Mouse (Mus musculus) testis, postnatal 14 days (tissue): Measurements from ENCODE around the gene Acat2.
"Not testable (repeated sequence)": the region's sequence is repeated elsewhere in the genome, so short reads cannot be mapped to it uniquely, and the experiment has no call there.

Experiments used
- DNase-seq: peaks from one replicate; pipeline ENCODE4 v3.0.0; 2021; ENCODE audit warnings: low spot score

Gene Acat2

GRCm38 (mm10) chr17:12960331-12960873 lies at the start of gene Acat2:
Gene Acat2 (minus strand): TSS chr17:12960747.
- DNase-seq, result peak; percentile 93

DNA sequence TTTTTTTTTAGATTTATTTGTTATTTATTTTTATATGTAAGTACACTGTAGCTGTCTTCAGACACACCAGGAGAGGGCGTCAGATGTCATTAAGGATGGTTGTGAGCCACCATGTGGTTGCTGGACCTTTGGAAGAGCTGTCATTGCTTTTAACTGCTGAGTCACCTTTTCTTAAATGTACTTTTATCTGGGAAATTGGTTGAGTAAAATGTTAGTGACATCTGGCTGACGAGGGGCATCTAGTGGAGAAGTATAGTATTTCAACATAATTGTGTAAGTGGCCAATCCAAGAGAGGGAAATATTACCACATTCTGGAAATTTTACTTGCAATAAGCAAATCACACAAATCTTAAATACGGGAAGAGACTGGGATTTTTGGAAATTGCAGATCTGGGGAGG lies 49.3 kb upstream of the Acat2 start:
- DNase-seq, result no peak

GRCm38 (mm10) chr17:13008528-13008927 lies 48.0 kb upstream of the Acat2 start:
- no peak for DNase-seq

- peak; percentile 98 for DNase-seq
Measured at GRCm38 (mm10) chr17:13007730-13008425, 47.3 kb upstream of the Acat2 start.

DNA sequence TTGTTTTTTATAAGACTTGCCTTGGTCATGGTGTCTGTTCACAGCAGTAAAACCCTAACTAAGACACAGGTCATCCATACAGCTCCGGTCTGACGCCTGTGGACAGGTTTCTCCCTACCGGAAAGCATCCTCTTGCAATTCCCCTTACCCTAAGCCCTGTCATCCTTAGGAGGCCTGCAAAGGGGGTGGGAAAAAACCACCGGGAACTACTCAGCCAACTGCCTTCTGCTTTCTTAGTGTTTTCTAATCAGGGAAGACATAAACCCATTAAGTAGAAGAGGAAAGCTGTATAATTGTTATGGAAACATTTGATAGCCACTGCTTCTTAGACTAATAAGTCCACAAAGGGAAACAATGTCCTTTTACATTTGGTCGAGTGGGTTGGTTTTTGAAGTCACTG lies 46.4 kb upstream of the Acat2 start:
- DNase-seq, result no peak

DNA sequence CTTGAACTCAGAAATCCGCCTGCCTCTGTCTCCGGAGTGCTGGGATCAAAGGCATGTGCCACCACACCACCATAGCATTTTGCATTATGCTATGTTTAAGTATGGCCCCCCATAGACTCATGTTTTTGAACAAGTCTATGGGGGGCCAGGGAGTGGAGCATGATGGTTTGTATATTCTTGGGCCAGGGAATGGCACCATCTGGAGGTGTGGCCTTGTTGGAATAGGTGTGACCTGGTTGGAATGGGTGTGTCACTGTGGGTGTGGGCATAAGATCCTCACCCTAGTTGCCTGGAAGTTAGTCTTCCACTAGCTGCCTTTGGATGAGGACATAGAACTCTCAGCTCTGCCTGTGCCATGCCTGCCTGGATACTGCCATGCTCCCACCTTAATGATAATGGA lies 46.0 kb upstream of the Acat2 start, which contains the start of gene Sod2:
TSS of gene Sod2 (plus strand) at position 301 of the 400 bp plus-strand sequence.
- DNase-seq, result not testable (repeated sequence)

DNA sequence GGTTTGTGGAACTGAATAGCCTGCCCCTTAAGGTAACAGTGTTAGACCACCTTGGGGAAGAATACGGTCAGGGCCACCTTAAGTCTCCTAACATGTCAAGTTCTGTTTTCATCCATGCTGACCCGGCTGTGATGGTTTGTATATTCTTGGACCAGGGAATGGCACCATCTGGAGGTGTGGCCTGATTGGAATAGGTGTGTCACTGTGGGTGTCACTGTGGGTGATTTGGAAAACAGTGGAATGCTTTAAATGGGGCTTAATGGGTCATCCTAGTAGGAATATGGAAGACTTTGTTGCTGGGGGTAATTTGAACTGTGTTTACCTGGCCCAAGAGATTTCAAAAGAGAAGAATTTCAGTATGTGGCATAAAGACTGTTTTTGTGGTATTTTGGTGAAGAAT lies 43.9 kb upstream of the Acat2 start:
- not testable (repeated sequence) for DNase-seq

DNA sequence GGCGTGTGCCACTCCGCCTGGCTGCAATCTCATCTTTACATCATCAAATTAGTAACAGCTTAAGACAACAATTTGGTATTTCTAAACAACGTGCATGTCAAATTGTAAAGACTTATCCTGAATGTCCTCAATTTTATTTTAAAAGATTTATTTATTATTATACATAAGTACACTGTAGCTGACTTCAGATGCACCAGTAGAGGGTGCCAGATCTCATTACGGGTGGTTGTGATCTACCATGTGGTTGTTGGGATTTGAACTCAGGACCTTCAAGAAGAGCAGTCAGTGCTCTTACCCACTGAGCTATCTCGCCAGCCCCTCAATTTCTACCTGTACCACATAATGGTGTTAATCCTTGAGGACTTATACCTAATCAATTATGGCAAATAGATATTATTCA lies 41.7 kb upstream of the Acat2 start:
- not testable (repeated sequence) for DNase-seq

DNA sequence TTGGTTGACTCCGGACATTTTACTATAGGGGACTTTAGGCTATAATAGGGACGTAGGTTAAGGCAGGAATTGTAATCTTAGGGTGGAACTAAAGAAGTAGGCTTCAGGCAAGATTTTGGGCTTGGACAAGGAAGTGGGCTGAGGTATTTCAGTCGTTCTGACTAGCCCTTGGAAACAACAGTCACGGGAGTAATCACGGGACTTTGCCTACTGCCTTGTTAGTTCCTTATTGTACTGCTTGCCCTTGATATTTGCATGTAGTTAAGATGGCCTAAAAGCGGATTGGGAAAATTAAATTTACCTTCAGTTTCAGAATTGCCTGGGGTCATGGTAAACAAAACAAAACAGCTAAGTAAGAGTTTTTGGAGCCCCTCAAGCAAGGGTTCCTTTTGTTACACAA lies 38.5 kb upstream of the Acat2 start:
- DNase-seq, result no peak

GRCm38 (mm10) chr17:12997890-12998289 lies 37.3 kb upstream of the Acat2 start:
- no peak for DNase-seq

DNA sequence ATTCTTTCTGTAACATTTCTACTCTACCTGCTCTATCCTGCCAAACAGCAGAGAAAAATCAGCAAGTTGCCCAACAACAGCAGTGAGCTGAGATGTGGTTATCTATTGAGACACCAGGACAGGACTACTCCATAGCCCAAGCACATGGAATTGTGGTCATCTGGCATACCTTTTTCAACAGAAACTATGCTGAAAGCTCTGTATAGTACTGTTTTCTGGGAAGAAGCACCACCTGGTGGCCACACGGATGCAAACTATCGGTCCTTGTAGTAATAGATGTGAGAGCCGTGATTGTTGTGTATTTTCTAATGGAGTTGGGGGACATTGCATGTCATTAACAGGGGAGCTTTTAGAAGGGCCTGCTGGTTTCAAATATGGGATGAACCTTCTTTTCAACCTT lies 35.8 kb upstream of the Acat2 start:
- DNase-seq, result no peak

DNA sequence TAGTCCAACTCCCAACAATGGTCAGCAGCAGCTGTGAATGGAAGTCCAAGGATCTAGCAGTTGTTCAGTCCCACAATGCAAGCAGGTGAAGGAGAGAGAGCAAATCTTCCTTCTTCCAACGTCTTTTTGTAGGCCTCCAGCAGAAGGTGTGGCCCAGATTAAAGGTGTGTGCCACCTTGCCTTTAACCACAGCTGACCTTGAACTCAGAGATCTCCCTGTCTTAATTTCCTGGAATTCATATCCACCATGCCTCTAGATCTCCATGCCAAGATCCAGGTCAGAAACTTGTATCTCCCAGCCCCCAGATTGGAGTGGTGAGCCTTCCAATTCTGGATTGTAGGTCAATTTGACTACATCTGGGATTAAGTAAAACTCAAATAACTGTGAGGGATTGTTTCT lies 33.5 kb upstream of the Acat2 start, which contains the start of gene Wtap:
TSS of gene Wtap (minus strand) at position 101 of the 400 bp plus-strand sequence.
- no peak for DNase-seq

DNA sequence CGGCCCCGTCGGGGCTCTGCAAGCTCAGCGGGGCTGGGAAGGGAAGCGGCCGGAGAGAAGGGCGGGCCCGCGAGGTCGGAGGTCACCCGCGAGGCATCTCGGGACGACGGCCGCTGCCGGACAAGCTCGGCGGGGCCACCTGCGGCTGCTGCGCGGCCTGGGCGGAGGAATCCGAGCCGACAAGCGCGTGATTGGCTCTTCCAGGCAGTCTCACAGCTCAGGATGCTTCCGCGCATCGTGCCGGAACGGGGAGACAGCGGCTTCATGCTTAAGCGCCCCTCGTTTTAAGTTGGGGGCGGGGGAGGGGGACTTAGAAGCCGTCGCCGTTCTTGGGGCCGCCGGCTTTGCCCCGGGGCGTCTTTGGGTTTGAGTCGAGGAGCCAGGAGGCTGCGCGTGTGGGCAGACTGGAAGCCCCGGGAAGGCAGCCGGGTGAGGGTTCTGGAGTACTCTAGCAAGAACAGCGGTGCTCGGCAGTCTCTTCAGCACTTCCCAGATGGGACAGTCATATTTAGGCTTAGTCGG lies 32.0 kb upstream of the Acat2 start:
- DNase-seq, result peak; percentile 97

GRCm38 (mm10) chr17:12991635-12992358 lies 31.2 kb upstream of the Acat2 start:
- DNase-seq, result peak; percentile 89

GRCm38 (mm10) chr17:12991194-12991634 lies 30.7 kb upstream of the Acat2 start:
- DNase-seq, result no peak

GRCm38 (mm10) chr17:12990567-12991145 lies 30.1 kb upstream of the Acat2 start:
- no peak for DNase-seq

GRCm38 (mm10) chr17:12988096-12988495 lies 27.5 kb upstream of the Acat2 start:
- not testable (repeated sequence) for DNase-seq

GRCm38 (mm10) chr17:12983988-12984387 lies 23.4 kb upstream of the Acat2 start:
- no peak for DNase-seq

GRCm38 (mm10) chr17:12978546-12978945 lies 18.0 kb upstream of the Acat2 start:
- DNase-seq, result no peak

GRCm38 (mm10) chr17:12973851-12974250 lies 13.3 kb upstream of the Acat2 start:
- no peak for DNase-seq

GRCm38 (mm10) chr17:12967173-12967572 lies 6.6 kb upstream of the Acat2 start:
- no peak for DNase-seq

DNA sequence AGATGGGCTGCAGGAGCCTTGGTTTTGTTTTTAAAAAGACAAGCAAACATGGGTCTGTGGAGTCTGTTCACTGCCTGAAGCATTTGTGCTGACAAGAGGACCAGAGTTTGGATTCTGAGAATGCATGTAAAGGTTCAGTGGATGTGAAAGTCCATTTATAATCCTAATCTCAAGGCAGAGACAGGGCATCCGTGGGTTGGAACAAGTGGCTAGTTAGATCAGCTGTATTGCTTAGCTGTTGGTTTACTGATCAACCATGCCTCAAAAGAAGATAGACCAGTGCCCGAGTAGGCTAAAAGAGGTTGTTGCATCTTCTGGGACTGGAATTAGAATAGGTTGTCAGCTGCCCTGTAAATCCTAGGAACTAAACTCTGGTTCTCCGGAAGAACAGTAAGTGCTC lies 2.9 kb upstream of the Acat2 start:
- DNase-seq, result no peak
